Mouse (Mus musculus) kidney, embryonic 15.5 days (tissue): ENCODE data around the gene Tnfaip3. TPM values are rescaled to one million over a fixed set of nuclear protein-coding genes. Genes with fewer than 3 reads are reported as not detected.

Source experiments
- ATAC-seq: fragments of 200-750 bp; cut with Nextera tagmentation; replicated peaks from 2 replicates; pipeline ENCODE4 v1.8.0; 2017; ENCODE audit warnings: moderate TSS enrichment; ENCODE audit not compliant: low FRiP score
- H3K27ac ChIP-seq: fragments of 300-500 bp; sonication (generic); 2 replicates; pipeline ENCODE4 v1.5.1; 2015; ENCODE audit warnings: mild to moderate bottlenecking, inconsistent platforms
- H3K27me3 ChIP-seq: fragments of 300-500 bp; sonication (generic); 2 replicates; pipeline ENCODE4 v1.6.1; 2015; ENCODE audit warnings: inconsistent platforms
- H3K36me3 ChIP-seq: fragments of 300-500 bp; sonication (generic); 2 replicates; pipeline ENCODE4 v1.6.1; 2015; ENCODE audit warnings: inconsistent platforms
- H3K4me1 ChIP-seq: fragments of 300-500 bp; sonication (generic); 2 replicates; pipeline ENCODE4 v1.6.1; 2015; ENCODE audit warnings: inconsistent platforms
- H3K4me2 ChIP-seq: fragments of 300-500 bp; sonication (generic); 2 replicates; pipeline ENCODE4 v1.6.1; 2015; ENCODE audit warnings: moderate library complexity, mild to moderate bottlenecking, inconsistent platforms
- H3K4me3 ChIP-seq: fragments of 300-500 bp; sonication (generic); replicated peaks from 2 replicates; pipeline ENCODE4 v1.5.1; 2015; ENCODE audit warnings: mild to moderate bottlenecking, inconsistent platforms
- H3K9ac ChIP-seq: fragments of 300-500 bp; sonication (generic); 2 replicates; pipeline ENCODE4 v1.6.1; 2015; ENCODE audit warnings: mild to moderate bottlenecking, inconsistent platforms
- H3K9me3 ChIP-seq: fragments of 300-500 bp; sonication (generic); replicated peaks from 2 replicates; pipeline ENCODE4 v1.6.1; 2016; ENCODE audit warnings: inconsistent platforms
- WGBS: fragments of 180-500 bp; shearing (Covaris S2); methylation state at CpG from one replicate; pipeline ENCODE4 v1.1.7; 2015; ENCODE audit warnings: mixed read lengths; 5-methylcytosine and 5-hydroxymethylcytosine counted together
- polyA plus RNA-seq: library from polyadenylated mRNA; unstranded; fragments of >200 nt; fragmentation: Nextera tagmentation; extraction: Ambion mirVana; gene quantifications from 2 replicates; pipeline ENCODE4 v1.2.1, GENCODE M21; 2015

The Tnfaip3 gene
- polyA plus RNA-seq = 2.8 and 2.9 TPM in 2 replicates

GRCm38 (mm10) chr10:19015257-19015862, at the start of gene Tnfaip3:
Gene Tnfaip3, minus strand, starts transcription at chr10:19015657.
- Histone ChIP-seq H3K27ac (peak within 1 kb of the TSS; percentile 89), H3K9me3 (no peaks in the 10 kb centered on the region), H3K9ac (peak within 1 kb of the TSS; percentile 81), H3K36me3 (no peaks in the 10 kb centered on the region), H3K4me2 (peak within 1 kb of the TSS; percentile 87), H3K27me3 (no peaks in the 10 kb centered on the region), H3K4me1 (peaks cover 19% of the 10 kb centered on the region), H3K4me3 (peak within 1 kb of the TSS; percentile 85)
- WGBS = under 1% methylated on average over 38 of the region's 38 CpGs
- peak; percentile 95 for ATAC-seq

GRCm38 (mm10) chr10:19064651-19065601, 49.5 kb upstream of the Tnfaip3 start:
- no peak overlapping the region for H3K4me3 ChIP-seq
- H3K27ac ChIP-seq = no peak overlapping the region
- WGBS = 70% methylated on average over 6 of the region's 6 CpGs

GRCm38 (mm10) chr10:19063670-19064069, 48.2 kb upstream of the Tnfaip3 start:
- 83% methylated on average over 1 of the region's 1 CpGs for WGBS
- Histone ChIP-seq H3K27me3 (no peaks in the 10 kb centered on the region), H3K36me3 (no peaks in the 10 kb centered on the region), H3K4me3 (no peak overlapping the region), H3K9me3 (no peaks in the 10 kb centered on the region), H3K4me1 (no peaks in the 10 kb centered on the region), H3K9ac (no peak overlapping the region), H3K27ac (no peak overlapping the region), H3K4me2 (no peak overlapping the region)
- ATAC-seq = no peak

More at GRCm38 (mm10) chr10:19064651-19065601, 49.5 kb upstream of the Tnfaip3 start:
- no peaks in the 10 kb centered on the region for H3K9me3 ChIP-seq
- no peaks in the 10 kb centered on the region for H3K36me3 ChIP-seq
- no peaks in the 10 kb centered on the region for H3K4me1 ChIP-seq
- no peak for ATAC-seq
- no peak overlapping the region for H3K4me2 ChIP-seq
- H3K27me3 ChIP-seq = no peaks in the 10 kb centered on the region
- H3K9ac ChIP-seq = no peak overlapping the region

GRCm38 (mm10) chr10:19063208-19063607, 47.8 kb upstream of the Tnfaip3 start:
- H3K4me1 ChIP-seq = no peaks in the 10 kb centered on the region
- no peak overlapping the region for H3K4me2 ChIP-seq
- no peaks in the 10 kb centered on the region for H3K9me3 ChIP-seq
- 73% methylated on average over 4 of the region's 4 CpGs for WGBS
- H3K27ac ChIP-seq = no peak overlapping the region
- H3K36me3 ChIP-seq = no peaks in the 10 kb centered on the region
- no peak overlapping the region for H3K4me3 ChIP-seq
- no peaks in the 10 kb centered on the region for H3K27me3 ChIP-seq
- no peak for ATAC-seq
- H3K9ac ChIP-seq = no peak overlapping the region

- no peak overlapping the region for H3K4me3 ChIP-seq
- ATAC-seq = no peak
- no peak overlapping the region for H3K9ac ChIP-seq
- H3K4me1 ChIP-seq = no peaks in the 10 kb centered on the region
- no peak overlapping the region for H3K4me2 ChIP-seq
- no peaks in the 10 kb centered on the region for H3K36me3 ChIP-seq
- no peak overlapping the region for H3K27ac ChIP-seq
- H3K27me3 ChIP-seq = no peaks in the 10 kb centered on the region
- H3K9me3 ChIP-seq = no peaks in the 10 kb centered on the region
- WGBS = 48% methylated on average over 15 of the region's 15 CpGs
Measured at GRCm38 (mm10) chr10:19062098-19062905, 46.8 kb upstream of the Tnfaip3 start.

- no peaks in the 10 kb centered on the region for H3K9me3 ChIP-seq
- H3K9ac ChIP-seq = no peak overlapping the region
- no peak for ATAC-seq
- no peaks in the 10 kb centered on the region for H3K36me3 ChIP-seq
- no peaks in the 10 kb centered on the region for H3K4me1 ChIP-seq
- H3K4me2 ChIP-seq = no peak overlapping the region
- H3K4me3 ChIP-seq = no peak overlapping the region
- no peaks in the 10 kb centered on the region for H3K27me3 ChIP-seq
- H3K27ac ChIP-seq = no peak overlapping the region
- WGBS = 86% methylated on average over 3 of the region's 3 CpGs
Measured at GRCm38 (mm10) chr10:19061201-19061600, 45.7 kb upstream of the Tnfaip3 start.

GRCm38 (mm10) chr10:19053524-19053923, 38.1 kb upstream of the Tnfaip3 start:
- ATAC-seq = no peak
- 79% methylated on average over 1 of the region's 1 CpGs for WGBS
- Histone ChIP-seq H3K9me3 (no peaks in the 10 kb centered on the region), H3K4me3 (no peak overlapping the region), H3K9ac (no peak overlapping the region), H3K27me3 (no peaks in the 10 kb centered on the region), H3K4me1 (no peaks in the 10 kb centered on the region), H3K4me2 (no peak overlapping the region), H3K27ac (no peak overlapping the region), H3K36me3 (no peaks in the 10 kb centered on the region)

GRCm38 (mm10) chr10:19045986-19046385, 30.5 kb upstream of the Tnfaip3 start:
- no peaks in the 10 kb centered on the region for H3K36me3 ChIP-seq
- no peaks in the 10 kb centered on the region for H3K9me3 ChIP-seq
- H3K9ac ChIP-seq = no peak overlapping the region
- H3K4me3 ChIP-seq = no peak overlapping the region
- no peak for ATAC-seq
- no peaks in the 10 kb centered on the region for H3K4me1 ChIP-seq
- no peak overlapping the region for H3K27ac ChIP-seq
- no peaks in the 10 kb centered on the region for H3K27me3 ChIP-seq
- H3K4me2 ChIP-seq = no peak overlapping the region
- WGBS = 62% methylated on average over 2 of the region's 2 CpGs

GRCm38 (mm10) chr10:19044765-19045516, 29.5 kb upstream of the Tnfaip3 start:
- Histone ChIP-seq H3K9ac (no peak overlapping the region), H3K9me3 (no peaks in the 10 kb centered on the region), H3K36me3 (no peaks in the 10 kb centered on the region), H3K27ac (no peak overlapping the region), H3K4me3 (no peak overlapping the region), H3K4me2 (no peak overlapping the region), H3K4me1 (no peaks in the 10 kb centered on the region), H3K27me3 (no peaks in the 10 kb centered on the region)
- no peak for ATAC-seq
- 86% methylated on average over 9 of the region's 9 CpGs for WGBS

GRCm38 (mm10) chr10:19043529-19044262, 28.2 kb upstream of the Tnfaip3 start:
- Histone ChIP-seq H3K4me1 (no peaks in the 10 kb centered on the region), H3K9me3 (no peaks in the 10 kb centered on the region), H3K27ac (no peak overlapping the region), H3K9ac (no peak overlapping the region), H3K4me3 (no peak overlapping the region), H3K27me3 (no peaks in the 10 kb centered on the region), H3K36me3 (no peaks in the 10 kb centered on the region), H3K4me2 (no peak overlapping the region)
- 75% methylated on average over 4 of the region's 4 CpGs for WGBS
- no peak for ATAC-seq

GRCm38 (mm10) chr10:19040147-19040546, 24.7 kb upstream of the Tnfaip3 start:
- Histone ChIP-seq H3K27ac (no peak overlapping the region), H3K4me1 (no peaks in the 10 kb centered on the region), H3K4me2 (no peak overlapping the region), H3K36me3 (no peaks in the 10 kb centered on the region), H3K9ac (no peak overlapping the region), H3K4me3 (no peak overlapping the region), H3K27me3 (no peaks in the 10 kb centered on the region), H3K9me3 (no peaks in the 10 kb centered on the region)
- no peak for ATAC-seq
- WGBS = 91% methylated on average over 2 of the region's 2 CpGs
